Mouse (Mus musculus) liver, embryonic 14.5 days (tissue): ENCODE measurements around the gene Lrp2. TPM values are rescaled to one million over a fixed set of nuclear protein-coding genes. Genes with fewer than 3 reads are reported as not detected.

Source experiments
- ATAC-seq: fragments of 200-750 bp; cut with Nextera tagmentation; 2 replicates; pipeline ENCODE4 v1.8.0; 2017; ENCODE audit warnings: moderate number of reproducible peaks, mild to moderate bottlenecking, moderate library complexity; ENCODE audit not compliant: insufficient read depth
- DNase-seq, 3 experiments: peaks; one replicate each; pipeline ENCODE4 v3.0.0-alpha.2; 2012 to 2013; ENCODE audit warnings: low read depth in 3 of 3, low spot score in 3 of 3
- H3K27ac ChIP-seq: fragments of 300-500 bp; sonication (generic); 2 replicates; pipeline ENCODE4 v1.5.1; 2014; ENCODE audit warnings: moderate library complexity, mild to moderate bottlenecking, control low read depth, inconsistent platforms
- H3K27me3 ChIP-seq: fragments of 300-500 bp; sonication (generic); 2 replicates; pipeline ENCODE4 v1.6.1; 2014; ENCODE audit warnings: mild to moderate bottlenecking, low read length, moderate library complexity; ENCODE audit not compliant: control insufficient read depth, insufficient read depth
- H3K36me3 ChIP-seq: fragments of 300-500 bp; sonication (generic); replicated peaks from 2 replicates; pipeline ENCODE4 v1.6.1; 2014; ENCODE audit warnings: low read depth; ENCODE audit not compliant: control insufficient read depth, insufficient read depth
- H3K4me1 ChIP-seq, 2 experiments: fragments of 200-500 bp in 1 of 2; fragments of 300-500 bp in 1 of 2; sonication (generic) in 1 of 2; replicated peaks; 2 replicates each; pipeline ENCODE4 v1.6.1; 2012 to 2014; ENCODE audit warnings: antibody characterized with exemption in 1 of 2, inconsistent platforms in 1 of 2, low read length in 1 of 2; ENCODE audit not compliant: control insufficient read depth in 2 of 2, insufficient read depth in 2 of 2
- H3K4me2 ChIP-seq: fragments of 300-500 bp; sonication (generic); 2 replicates; pipeline ENCODE4 v1.6.1; 2014; ENCODE audit warnings: low read depth, mild to moderate bottlenecking, control low read depth, moderate library complexity
- H3K4me3 ChIP-seq, 2 experiments: fragments of 200-500 bp in 1 of 2; fragments of 300-500 bp in 1 of 2; sonication (generic) in 1 of 2; 2 replicates each; pipeline ENCODE4 v1.5.1; 2012 to 2014; ENCODE audit warnings: low read depth in 2 of 2, low read length in 2 of 2, mild to moderate bottlenecking in 2 of 2, control low read depth in 1 of 2, inconsistent platforms in 1 of 2, moderate library complexity in 1 of 2; ENCODE audit not compliant: insufficient read depth in 1 of 2
- H3K9ac ChIP-seq: fragments of 300-500 bp; sonication (generic); replicated peaks from 2 replicates; pipeline ENCODE4 v1.6.1; 2014; ENCODE audit warnings: mild to moderate bottlenecking, control low read depth, moderate library complexity
- H3K9me3 ChIP-seq: fragments of 300-500 bp; sonication (generic); 2 replicates; pipeline ENCODE4 v1.6.1; 2016; ENCODE audit warnings: low read length, mixed read lengths; ENCODE audit not compliant: control insufficient read depth
- CTCF ChIP-seq: IDR thresholded peaks from 2 replicates; pipeline ENCODE4 v1.5.1; 2016; ENCODE audit warnings: antibody characterized with exemption, low read depth, control low read depth
- EP300 ChIP-seq: IDR thresholded peaks from 2 replicates; pipeline ENCODE4 v1.6.1; 2016; ENCODE audit warnings: antibody characterized with exemption, low read depth
- WGBS: fragments of 180-500 bp; shearing (Covaris S2); extraction: QIAGEN DNeasy Blood & Tissue Kit; methylation state at CpG from one replicate; pipeline ENCODE4 v1.1.7; 2014; ENCODE audit not compliant: insufficient replicate concordance; 5-methylcytosine and 5-hydroxymethylcytosine counted together
- polyA plus RNA-seq, 2 experiments: library from polyadenylated mRNA; depleted of rRNA in 1 of 2; stranded (reverse) in 1 of 2; unstranded in 1 of 2; fragments of >200 nt; fragmentation: Nextera tagmentation in 1 of 2; extraction: Ambion mirVana in 1 of 2; gene quantifications; 2 replicates each; pipeline versions ENCODE4 v1.2.1 to v1.2.3; 2012 to 2014

Lrp2 gene
- polyA plus RNA-seq, 2 experiments = 0.07 to 0.11 TPM

GRCm38 (mm10) chr2:69576531-69576930 lies 9.3 kb downstream of the Lrp2 start:
- no peak for ATAC-seq
- Histone ChIP-seq H3K9ac (no peak overlapping the region), H3K4me3 (no peak overlapping the region), H3K9me3 (no peaks in the 10 kb centered on the region), H3K27me3 (no peaks in the 10 kb centered on the region), H3K36me3 (no peaks in the 10 kb centered on the region), H3K4me2 (no peak overlapping the region), H3K4me1 (no peaks in the 10 kb centered on the region), H3K27ac (no peak overlapping the region)
- no peak for DNase-seq
- TF ChIP-seq EP300 = no peak
- no peak for TF ChIP-seq CTCF
- 55% methylated on average over 1 of the region's 1 CpGs for WGBS

- H3K4me2 ChIP-seq = no peak overlapping the region
- H3K36me3 ChIP-seq = no peaks in the 10 kb centered on the region
- no peaks in the 10 kb centered on the region for H3K9me3 ChIP-seq
- no peaks in the 10 kb centered on the region for H3K4me1 ChIP-seq
- no peaks in the 10 kb centered on the region for H3K27me3 ChIP-seq
- H3K4me3 ChIP-seq = no peak overlapping the region
- H3K9ac ChIP-seq = no peak overlapping the region
- no peak overlapping the region for H3K27ac ChIP-seq
- DNase-seq (no peak), ATAC-seq (no peak)
- WGBS = 16% methylated on average over 6 of the region's 6 CpGs
- no peak for TF ChIP-seq EP300
- TF ChIP-seq CTCF = no peak
Measured at GRCm38 (mm10) chr2:69574934-69575333, 10.9 kb downstream of the Lrp2 start.

GRCm38 (mm10) chr2:69574261-69574660 lies 11.6 kb downstream of the Lrp2 start:
- Histone ChIP-seq H3K36me3 (no peaks in the 10 kb centered on the region), H3K4me3 (no peak overlapping the region), H3K9me3 (no peaks in the 10 kb centered on the region), H3K4me1 (no peaks in the 10 kb centered on the region), H3K27me3 (no peaks in the 10 kb centered on the region), H3K27ac (no peak overlapping the region), H3K9ac (no peak overlapping the region), H3K4me2 (no peak overlapping the region)
- TF ChIP-seq EP300 (no peak), CTCF (no peak)
- 51% methylated on average over 3 of the region's 3 CpGs for WGBS
- ATAC-seq = no peak
- no peak for DNase-seq

DNA sequence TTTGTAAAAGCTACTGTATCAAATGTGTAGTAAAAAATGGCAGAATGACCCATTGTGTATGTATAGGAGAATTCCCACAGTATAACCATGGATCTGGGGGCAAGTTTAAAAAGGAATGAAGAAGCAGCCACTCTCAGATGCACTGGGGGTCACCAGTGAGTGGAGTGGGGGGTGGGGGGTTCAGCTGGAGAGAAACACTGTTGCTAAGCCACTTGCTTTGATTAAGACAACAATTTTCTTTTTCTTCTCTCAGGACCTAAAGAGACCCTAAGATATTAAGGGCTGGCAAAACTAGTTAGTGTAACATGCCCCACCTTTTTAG lies 12.2 kb downstream of the Lrp2 start:
- H3K4me1 ChIP-seq = no peaks in the 10 kb centered on the region
- TF ChIP-seq CTCF (no peak), EP300 (no peak)
- H3K36me3 ChIP-seq = no peaks in the 10 kb centered on the region
- H3K4me3 ChIP-seq = no peak overlapping the region
- H3K27me3 ChIP-seq = no peaks in the 10 kb centered on the region
- no peak overlapping the region for H3K9ac ChIP-seq
- no peak for ATAC-seq
- H3K4me2 ChIP-seq = no peak overlapping the region
- DNase-seq = no peak
- H3K9me3 ChIP-seq = no peaks in the 10 kb centered on the region
- no peak overlapping the region for H3K27ac ChIP-seq

- WGBS = 55% methylated on average over 5 of the region's 5 CpGs
- Histone ChIP-seq H3K4me3 (no peak overlapping the region), H3K4me1 (no peaks in the 10 kb centered on the region), H3K9ac (no peak overlapping the region), H3K27ac (no peak overlapping the region), H3K36me3 (no peaks in the 10 kb centered on the region), H3K4me2 (no peak overlapping the region), H3K27me3 (no peaks in the 10 kb centered on the region), H3K9me3 (no peaks in the 10 kb centered on the region)
- DNase-seq (no peak), ATAC-seq (no peak)
- TF ChIP-seq CTCF = no peak
- no peak for TF ChIP-seq EP300
Measured at GRCm38 (mm10) chr2:69573038-69573732, 12.7 kb downstream of the Lrp2 start.
